13 mouse cellular contexts compared by ENCODE assay signal in the genomic region with DNA sequence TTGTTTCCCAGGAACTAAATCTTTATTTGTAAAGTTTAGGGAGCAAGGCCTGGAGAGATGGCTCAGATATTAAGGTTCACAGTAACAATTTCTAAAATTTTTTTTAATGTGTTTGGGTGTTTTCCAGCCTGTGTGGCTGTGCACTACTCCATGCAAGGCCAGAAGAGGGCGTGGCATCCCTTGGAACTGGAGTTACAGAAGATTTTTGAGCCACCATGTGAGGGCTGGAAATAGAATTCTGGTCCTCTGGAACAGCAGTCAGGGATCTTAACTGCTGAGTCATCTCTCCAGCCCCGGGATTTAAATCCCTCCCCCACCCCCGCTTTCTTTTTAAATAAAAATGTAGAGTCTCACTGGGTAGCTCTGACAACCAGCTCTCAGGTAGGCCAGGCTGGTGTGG. TPM values are rescaled to one million over a fixed set of nuclear protein-coding genes. Genes with fewer than 3 reads are reported as not detected.
DNase-seq lines count a peak whose midpoint lies in the region; ATAC-seq and TF ChIP-seq lines count a peak whose summit lies in the region.
"Had no signal": no experiment of that assay in that cellular context is flagged by ENCODE, and none has a peak within 500 bp of the region (broad histone marks: within the 10 kb centered on the region; RNA-seq: fewer than 3 reads in every experiment).

No protein-coding gene starts in this region.

- 41% methylated on average over 3 of the region's 3 CpGs for WGBS in liver, postnatal 0 days (ENCODE audit: insufficient replicate concordance)
- 38% methylated on average over 3 of the region's 3 CpGs for WGBS in liver, embryonic 12.5 days (ENCODE audit: insufficient replicate concordance)
- WGBS in olfactory bulb, adult 2 months: 26% methylated on average over 3 of the region's 3 CpGs

- no peaks in the 10 kb centered on the region for H3K27me3 ChIP-seq in liver, postnatal 0 days (ENCODE audit: insufficient read depth, low read length)
- peaks cover 26% of the 10 kb centered on the region for H3K27me3 ChIP-seq in liver, embryonic 12.5 days (replicated peaks)

- no peak for TF ChIP-seq POLR2A in olfactory bulb, adult 2 months (IDR thresholded peaks at IDR 0.05; ENCODE audit: insufficient read depth, low read depth, low read length)

- no peak for ATAC-seq in liver, postnatal 0 days
- ATAC-seq in liver, embryonic 12.5 days: no peak
- ATAC-seq: forebrain, embryonic 15.5 days had no signal

- no peak overlapping the region for H3K4me2 ChIP-seq in liver, postnatal 0 days (ENCODE audit: low read depth, low read length)
- H3K4me2 ChIP-seq in liver, embryonic 12.5 days: no peak overlapping the region
- H3K4me2 ChIP-seq: forebrain, embryonic 15.5 days; hindbrain, embryonic 13.5 days had no signal

- no peaks in the 10 kb centered on the region; the same call in 1 of the 2 replicates for H3K9me3 ChIP-seq in liver, postnatal 0 days (ENCODE audit: low read length)
- H3K9me3 ChIP-seq in liver, embryonic 12.5 days (replicated peaks): no peaks in the 10 kb centered on the region; the same call in 1 of the 2 replicates
- H3K9me3 ChIP-seq: forebrain, embryonic 15.5 days; G1E; hindbrain, embryonic 13.5 days had no signal

- H3K9ac ChIP-seq in liver, postnatal 0 days (replicated peaks): no peak overlapping the region
- H3K9ac ChIP-seq in liver, embryonic 12.5 days: no peak overlapping the region
- H3K9ac ChIP-seq: forebrain, embryonic 15.5 days; hindbrain, embryonic 13.5 days had no signal

- intact Hi-C loops in gastrocnemius, adult 2 months (cut with DNase I): no loop called here

- no peak overlapping the region for H3K4me3 ChIP-seq in gastrocnemius, adult 2 months
- no peak overlapping the region for H3K4me3 ChIP-seq in liver, postnatal 0 days (ENCODE audit: low read depth, low read length)
- no peak overlapping the region for H3K4me3 ChIP-seq in liver, embryonic 12.5 days
- H3K4me3 ChIP-seq in olfactory bulb, adult 2 months (ENCODE audit: insufficient read depth, low read depth, low read length): no peak overlapping the region
- H3K4me3 ChIP-seq: forebrain, embryonic 15.5 days had no signal

- TF ChIP-seq CTCF in gastrocnemius, adult 2 months (IDR thresholded peaks at IDR 0.05): peak; percentile 31; the same call in 1 of the 2 replicates
- peak; percentile 17; the same call in 1 of the 2 replicates for TF ChIP-seq CTCF in liver, postnatal 0 days (IDR thresholded peaks at IDR 0.05; ENCODE audit: low read depth)
- TF ChIP-seq CTCF in olfactory bulb, adult 2 months (IDR thresholded peaks at IDR 0.05; ENCODE audit: insufficient read depth, low read depth, low read length): no peak

- peak overlapping the region; percentile 98 for H3K27ac ChIP-seq in gastrocnemius, adult 2 months
- no peak overlapping the region for H3K27ac ChIP-seq in liver, postnatal 0 days (ENCODE audit: low read depth)
- H3K27ac ChIP-seq in liver, embryonic 12.5 days: no peak overlapping the region
- peak overlapping the region; percentile 56 for H3K27ac ChIP-seq in olfactory bulb, adult 2 months (ENCODE audit: insufficient read depth, low read depth, low read length)
- H3K27ac ChIP-seq: forebrain, embryonic 15.5 days; hindbrain, embryonic 13.5 days had no signal

- peaks cover 23% of the 10 kb centered on the region for H3K4me1 ChIP-seq in liver, postnatal 0 days (ENCODE audit: insufficient read depth)
- peaks cover 37% of the 10 kb centered on the region for H3K4me1 ChIP-seq in liver, embryonic 12.5 days
- peaks cover 23% of the 10 kb centered on the region for H3K4me1 ChIP-seq in olfactory bulb, adult 2 months (ENCODE audit: control insufficient read depth, insufficient read depth, low read length)

- DNase-seq in gastrocnemius, adult 2 months: peak; percentile 71
- no peak for DNase-seq in gastrocnemius, postnatal 4 days (ENCODE audit: low spot score in 2 of 2)
- DNase-seq in liver, postnatal 0 days: no peak
- DNase-seq in ZHBTc4 (ENCODE audit: low read depth, low spot score): peak; percentile 55
- DNase-seq in ovary, adult 18-20 months (ENCODE audit: low spot score): no peak
- DNase-seq in neural tube, embryonic 10.5 days (ENCODE audit: extremely low spot score, low spot score): no peak
- DNase-seq: right cerebral cortex, postnatal 4 days had no signal

- H3K36me3 ChIP-seq in liver, postnatal 0 days (replicated peaks; ENCODE audit: insufficient read depth, low read length): no peaks in the 10 kb centered on the region
- no peaks in the 10 kb centered on the region for H3K36me3 ChIP-seq in liver, embryonic 12.5 days
- H3K36me3 ChIP-seq: forebrain, embryonic 15.5 days; G1E; hindbrain, embryonic 13.5 days had no signal

- no peak for TF ChIP-seq EP300 in liver, postnatal 0 days (IDR thresholded peaks at IDR 0.05; ENCODE audit: low read depth)

RNA-seq across cellular contexts. Expression of a gene that starts 1.4 kb away (rescaled TPM):
- total RNA-seq in gastrocnemius, adult 2 months (2021): 100 to 1,000 TPM; 261 to 294 TPM
- 100 to 1,000 TPM; 233 to 237 TPM for total RNA-seq in gastrocnemius, postnatal 4 days (2021)
- 11.7 and 14.9 TPM in 2 replicates for polyA plus RNA-seq in liver, postnatal 0 days (2015; fragmentation: Nextera tagmentation; extraction: Ambion mirVana)
- polyA plus RNA-seq in liver, embryonic 12.5 days (2016; fragmentation: Nextera tagmentation; extraction: Ambion mirVana): 6.4 and 7.6 TPM in 2 replicates
- polyA plus RNA-seq in olfactory bulb, adult 2 months (2012; ENCODE audit: insufficient read depth, insufficient read length, low replicate concordance, missing spikeins): not detected in 2 replicates
- total RNA-seq: G1E had no signal

RNA-seq across cellular contexts. Expression of a gene that starts 15.4 kb away (rescaled TPM):
- 100 to 1,000 TPM in 1 of 2 experiments, 10 to 100 TPM in 1; 89.9 to 125 TPM for total RNA-seq in gastrocnemius, adult 2 months (2021)
- 100 to 1,000 TPM; 122 to 129 TPM for total RNA-seq in gastrocnemius, postnatal 4 days (2021)
- 47.2 and 51.4 TPM in 2 replicates for polyA plus RNA-seq in liver, postnatal 0 days (2015; fragmentation: Nextera tagmentation; extraction: Ambion mirVana)
- 218 and 230 TPM in 2 replicates for polyA plus RNA-seq in liver, embryonic 12.5 days (2016; fragmentation: Nextera tagmentation; extraction: Ambion mirVana)
- polyA plus RNA-seq in olfactory bulb, adult 2 months (2012; ENCODE audit: insufficient read depth, insufficient read length, low replicate concordance, missing spikeins): 145 and 219 TPM in 2 replicates

RNA-seq across cellular contexts. Expression of a gene that starts 35.9 kb away (rescaled TPM):
- under 1 TPM; 0.71 to 0.86 TPM for total RNA-seq in gastrocnemius, adult 2 months (2021)
- 1 to 10 TPM; 5.3 to 5.4 TPM for total RNA-seq in gastrocnemius, postnatal 4 days (2021)
- polyA plus RNA-seq in liver, postnatal 0 days (2015; fragmentation: Nextera tagmentation; extraction: Ambion mirVana): 60.5 and 70.2 TPM in 2 replicates
- 135 and 147 TPM in 2 replicates for polyA plus RNA-seq in liver, embryonic 12.5 days (2016; fragmentation: Nextera tagmentation; extraction: Ambion mirVana)
- not detected in 2 replicates for polyA plus RNA-seq in olfactory bulb, adult 2 months (2012; ENCODE audit: insufficient read depth, insufficient read length, low replicate concordance, missing spikeins)

RNA-seq across cellular contexts. Expression of a gene that starts 50.4 kb away (rescaled TPM):
- total RNA-seq in gastrocnemius, adult 2 months (2021): under 1 TPM; 0.53 to 0.54 TPM
- total RNA-seq in gastrocnemius, postnatal 4 days (2021): 1 to 10 TPM in 1 of 2 experiments, under 1 TPM in 1; 0.91 to 1.4 TPM
- polyA plus RNA-seq in liver, postnatal 0 days (2015; fragmentation: Nextera tagmentation; extraction: Ambion mirVana): 0.12 and 0.21 TPM in 2 replicates
- polyA plus RNA-seq in liver, embryonic 12.5 days (2016; fragmentation: Nextera tagmentation; extraction: Ambion mirVana): 0.23 TPM in 2 replicates
- polyA plus RNA-seq in olfactory bulb, adult 2 months (2012; ENCODE audit: insufficient read depth, insufficient read length, low replicate concordance, missing spikeins): not detected in 2 replicates
- total RNA-seq: megakaryocyte-erythroid progenitor cell, adult 5-6 weeks had no signal
- polyA plus RNA-seq: G1E had no signal

RNA-seq across cellular contexts. Expression of a gene that starts 59.2 kb away (rescaled TPM):
- 10 to 100 TPM; 22.5 to 26.1 TPM for total RNA-seq in gastrocnemius, adult 2 months (2021)
- total RNA-seq in gastrocnemius, postnatal 4 days (2021): 10 to 100 TPM; 18.4 to 19.5 TPM
- 2.9 and 4.1 TPM in 2 replicates for polyA plus RNA-seq in liver, postnatal 0 days (2015; fragmentation: Nextera tagmentation; extraction: Ambion mirVana)
- 2.2 and 2.5 TPM in 2 replicates for polyA plus RNA-seq in liver, embryonic 12.5 days (2016; fragmentation: Nextera tagmentation; extraction: Ambion mirVana)
- polyA plus RNA-seq in olfactory bulb, adult 2 months (2012; ENCODE audit: insufficient read depth, insufficient read length, low replicate concordance, missing spikeins): not detected in 2 replicates

Comparison
In these comparisons a context has a peak if more than half of its experiments do, and no peak if none do; other contexts are left out.
1. DNase-seq: peak in gastrocnemius, adult 2 months (single experiment) and ZHBTc4 (single experiment); none in gastrocnemius, postnatal 4 days (0 of 2), liver, postnatal 0 days (single experiment), ovary, adult 18-20 months (single experiment) and neural tube, embryonic 10.5 days (single experiment).
2. H3K27ac ChIP-seq: peak in gastrocnemius, adult 2 months (single experiment) and olfactory bulb, adult 2 months (single experiment); none in liver, postnatal 0 days (single experiment) and liver, embryonic 12.5 days (single experiment).